In genomic region chr7:142419887-142420286, GRCm38 (mm10) we compare ENCODE assay signal across 23 mouse cellular contexts. TPM values are rescaled to one million over a fixed set of nuclear protein-coding genes. Genes with fewer than 3 reads are reported as not detected.
DNase-seq lines count a peak whose midpoint lies in the region; ATAC-seq and TF ChIP-seq lines count a peak whose summit lies in the region.
"Had no signal": no experiment of that assay in that cellular context is flagged by ENCODE, and none has a peak within 500 bp of the region (broad histone marks: within the 10 kb centered on the region; RNA-seq: fewer than 3 reads in every experiment).

No protein-coding gene starts in this region.

- H3K4me1 ChIP-seq in intestine, embryonic 15.5 days (replicated peaks) = no peaks in the 10 kb centered on the region
- H3K4me1 ChIP-seq in intestine, postnatal 0 days (replicated peaks; ENCODE audit: control insufficient read depth, insufficient read depth, low read length) = no peaks in the 10 kb centered on the region
- peaks cover 42% of the 10 kb centered on the region for H3K4me1 ChIP-seq in liver, embryonic 12.5 days
- H3K4me1 ChIP-seq: embryonic facial prominence, embryonic 15.5 days; forebrain, embryonic 15.5 days had no signal

- peak; percentile 39; the same call in 1 of the 2 replicates for ATAC-seq in intestine, embryonic 15.5 days
- no peak for ATAC-seq in intestine, postnatal 0 days
- peak; percentile 87 for ATAC-seq in liver, embryonic 12.5 days
- ATAC-seq in megakaryocyte-erythroid progenitor cell, adult 5-6 weeks (replicated peaks; ENCODE audit: low FRiP score, low TSS enrichment, poor library complexity, severe bottlenecking) = peak; percentile 85
- ATAC-seq: forebrain, embryonic 15.5 days had no signal

- H3K4me3 ChIP-seq in intestine, embryonic 15.5 days (replicated peaks) = no peak overlapping the region
- H3K4me3 ChIP-seq in intestine, postnatal 0 days (ENCODE audit: low read depth, low read length) = no peak overlapping the region
- H3K4me3 ChIP-seq in liver, embryonic 12.5 days = peak overlapping the region; percentile 15; the same call in 1 of the 2 replicates
- H3K4me3 ChIP-seq: embryonic facial prominence, embryonic 15.5 days; forebrain, embryonic 15.5 days; left cerebral cortex, adult 2 months had no signal

- no peaks in the 10 kb centered on the region for H3K27me3 ChIP-seq in intestine, embryonic 15.5 days (replicated peaks)
- no peaks in the 10 kb centered on the region for H3K27me3 ChIP-seq in intestine, postnatal 0 days (replicated peaks; ENCODE audit: control insufficient read depth, insufficient read depth, low read length)
- 0 out of 2 replicates have a peak, but pooled peaks cover 5% of the 10 kb centered on the region for H3K27me3 ChIP-seq in liver, embryonic 12.5 days (replicated peaks)
- H3K27me3 ChIP-seq: embryonic facial prominence, embryonic 15.5 days; forebrain, embryonic 15.5 days had no signal

- H3K9me3 ChIP-seq in intestine, embryonic 15.5 days = no peaks in the 10 kb centered on the region
- no peaks in the 10 kb centered on the region for H3K9me3 ChIP-seq in intestine, postnatal 0 days (ENCODE audit: control insufficient read depth)
- no peaks in the 10 kb centered on the region; the same call in 1 of the 2 replicates for H3K9me3 ChIP-seq in liver, embryonic 12.5 days (replicated peaks)
- H3K9me3 ChIP-seq: embryonic facial prominence, embryonic 15.5 days; forebrain, embryonic 15.5 days had no signal

- WGBS in intestine, embryonic 15.5 days = 71% methylated on average over 5 of the region's 5 CpGs
- 50% methylated on average over 5 of the region's 5 CpGs for WGBS in intestine, postnatal 0 days
- WGBS in liver, embryonic 12.5 days (ENCODE audit: insufficient replicate concordance) = 30% methylated on average over 5 of the region's 5 CpGs

- H3K27ac ChIP-seq in intestine, embryonic 15.5 days = no peak overlapping the region
- H3K27ac ChIP-seq in intestine, postnatal 0 days (ENCODE audit: low read depth, low read length) = no peak overlapping the region
- peak overlapping the region; percentile 88 for H3K27ac ChIP-seq in liver, embryonic 12.5 days
- H3K27ac ChIP-seq: embryonic facial prominence, embryonic 15.5 days; forebrain, embryonic 15.5 days; left cerebral cortex, adult 2 months had no signal

- no peak overlapping the region for H3K4me2 ChIP-seq in intestine, embryonic 15.5 days (replicated peaks)
- H3K4me2 ChIP-seq in intestine, postnatal 0 days (replicated peaks; ENCODE audit: low read depth) = no peak overlapping the region
- peak overlapping the region; percentile 54 for H3K4me2 ChIP-seq in liver, embryonic 12.5 days
- H3K4me2 ChIP-seq: embryonic facial prominence, embryonic 15.5 days; forebrain, embryonic 15.5 days had no signal

- TF ChIP-seq CTCF in intestine, postnatal 0 days (IDR thresholded peaks at IDR 0.05; ENCODE audit: low read depth) = no peak

- no peaks in the 10 kb centered on the region for H3K36me3 ChIP-seq in intestine, embryonic 15.5 days
- no peaks in the 10 kb centered on the region for H3K36me3 ChIP-seq in intestine, postnatal 0 days (ENCODE audit: control insufficient read depth, insufficient read depth)
- no peaks in the 10 kb centered on the region for H3K36me3 ChIP-seq in liver, embryonic 12.5 days
- H3K36me3 ChIP-seq: embryonic facial prominence, embryonic 15.5 days; forebrain, embryonic 15.5 days had no signal

- H3K9ac ChIP-seq in intestine, embryonic 15.5 days = no peak overlapping the region
- no peak overlapping the region for H3K9ac ChIP-seq in intestine, postnatal 0 days (ENCODE audit: low read depth, low read length)
- H3K9ac ChIP-seq in liver, embryonic 12.5 days = peak overlapping the region; percentile 57
- H3K9ac ChIP-seq: embryonic facial prominence, embryonic 15.5 days; forebrain, embryonic 15.5 days had no signal

- peak; percentile 69 for DNase-seq in c-Kit-positive CD71-positive TER-119-positive erythroid progenitor cells, embryonic 14.5 days (ENCODE audit: low spot score)
- no peak for DNase-seq in cerebellum, postnatal 10 days
- no peak for DNase-seq in left cerebral cortex, adult 11 months (ENCODE audit: low spot score)
- DNase-seq in right cerebral cortex, adult 2 months (ENCODE audit: low spot score in 2 of 2) = no peak
- DNase-seq: adrenal gland, postnatal 25 days; cerebellum, adult 11-12 months; heart, adult 11 months; heart, postnatal 36 days; kidney, adult 9 months; lung, postnatal 14 days; midbrain, embryonic 14.5 days; thymus, adult 2 months had no signal

RNA-seq across cellular contexts. Expression of gene Syt8, which starts 14.8 kb away (rescaled TPM):
- 5.4 and 5.6 TPM in 2 replicates for polyA plus RNA-seq in intestine, embryonic 15.5 days (2015; fragmentation: Nextera tagmentation; extraction: Ambion mirVana)
- polyA plus RNA-seq in intestine, postnatal 0 days (2015; fragmentation: Nextera tagmentation; extraction: Ambion mirVana) = 0.60 and 1.3 TPM in 2 replicates
- not detected in 2 replicates for polyA plus RNA-seq in liver, embryonic 12.5 days (2016; fragmentation: Nextera tagmentation; extraction: Ambion mirVana)
- 2.0 TPM in 1 of 2 replicates, not detected in the other for total RNA-seq in megakaryocyte-erythroid progenitor cell, adult 5-6 weeks (2014; fragmentation: Nextera tagmentation)
- total RNA-seq in megakaryocyte-erythroid progenitor cell, adult 5-6 weeks (2017) = not detected in 2 replicates
- total RNA-seq: adrenal gland, postnatal 25 days; heart, postnatal 36 days; left cerebral cortex, adult 2 months had no signal
- polyA plus RNA-seq: forebrain, embryonic 15.5 days; limb, embryonic 11.5 days; midbrain, embryonic 14.5 days; neural tube, embryonic 11.5 days had no signal

RNA-seq across cellular contexts. Expression of gene Tnni2, which starts 21.7 kb away (rescaled TPM):
- polyA plus RNA-seq in intestine, embryonic 15.5 days (2015; fragmentation: Nextera tagmentation; extraction: Ambion mirVana) = 4.8 and 4.9 TPM in 2 replicates
- 1.9 and 2.4 TPM in 2 replicates for polyA plus RNA-seq in intestine, postnatal 0 days (2015; fragmentation: Nextera tagmentation; extraction: Ambion mirVana)
- 1.8 and 2.4 TPM in 2 replicates for polyA plus RNA-seq in liver, embryonic 12.5 days (2016; fragmentation: Nextera tagmentation; extraction: Ambion mirVana)
- total RNA-seq in megakaryocyte-erythroid progenitor cell, adult 5-6 weeks (2014; fragmentation: Nextera tagmentation) = not detected in 2 replicates
- total RNA-seq in megakaryocyte-erythroid progenitor cell, adult 5-6 weeks (2017) = 0.99 and 18.9 TPM in 2 replicates
- total RNA-seq: adrenal gland, postnatal 25 days had no signal
- polyA plus RNA-seq: midbrain, embryonic 14.5 days had no signal

RNA-seq across cellular contexts. Expression of gene Ctsd, which starts 32.0 kb away (rescaled TPM):
- 282 and 329 TPM in 2 replicates for polyA plus RNA-seq in intestine, embryonic 15.5 days (2015; fragmentation: Nextera tagmentation; extraction: Ambion mirVana)
- polyA plus RNA-seq in intestine, postnatal 0 days (2015; fragmentation: Nextera tagmentation; extraction: Ambion mirVana) = 479 and 496 TPM in 2 replicates
- 289 and 295 TPM in 2 replicates for polyA plus RNA-seq in liver, embryonic 12.5 days (2016; fragmentation: Nextera tagmentation; extraction: Ambion mirVana)
- total RNA-seq in megakaryocyte-erythroid progenitor cell, adult 5-6 weeks (2014; fragmentation: Nextera tagmentation) = 129 and 174 TPM in 2 replicates
- 136 and 174 TPM in 2 replicates for total RNA-seq in megakaryocyte-erythroid progenitor cell, adult 5-6 weeks (2017)

RNA-seq across cellular contexts. Expression of gene Gm49369, which starts 37.4 kb away (rescaled TPM):
- polyA plus RNA-seq in intestine, embryonic 15.5 days (2015; fragmentation: Nextera tagmentation; extraction: Ambion mirVana) = 1.2 and 1.9 TPM in 2 replicates
- not detected in 2 replicates for polyA plus RNA-seq in intestine, postnatal 0 days (2015; fragmentation: Nextera tagmentation; extraction: Ambion mirVana)
- polyA plus RNA-seq in liver, embryonic 12.5 days (2016; fragmentation: Nextera tagmentation; extraction: Ambion mirVana) = 1.4 TPM in 1 of 2 replicates, not detected in the other
- not detected in 2 replicates for total RNA-seq in megakaryocyte-erythroid progenitor cell, adult 5-6 weeks (2014; fragmentation: Nextera tagmentation)
- 32.8 TPM in 1 of 2 replicates, not detected in the other for total RNA-seq in megakaryocyte-erythroid progenitor cell, adult 5-6 weeks (2017)
- polyA plus RNA-seq: C2C12; embryonic facial prominence, embryonic 15.5 days; large intestine, adult 2 months; neural tube, embryonic 11.5 days had no signal

RNA-seq across cellular contexts. Expression of gene Lsp1, which starts 40.7 kb away (rescaled TPM):
- 130 and 145 TPM in 2 replicates for polyA plus RNA-seq in intestine, embryonic 15.5 days (2015; fragmentation: Nextera tagmentation; extraction: Ambion mirVana)
- 55.2 and 61.8 TPM in 2 replicates for polyA plus RNA-seq in intestine, postnatal 0 days (2015; fragmentation: Nextera tagmentation; extraction: Ambion mirVana)
- 16.7 and 17.0 TPM in 2 replicates for polyA plus RNA-seq in liver, embryonic 12.5 days (2016; fragmentation: Nextera tagmentation; extraction: Ambion mirVana)
- 16.9 and 39.8 TPM in 2 replicates for total RNA-seq in megakaryocyte-erythroid progenitor cell, adult 5-6 weeks (2014; fragmentation: Nextera tagmentation)
- 12.1 and 42.5 TPM in 2 replicates for total RNA-seq in megakaryocyte-erythroid progenitor cell, adult 5-6 weeks (2017)
